Mouse (Mus musculus) spleen, adult 18-20 months (tissue): Measurements from ENCODE around the gene Card10.
A peak's percentile ranks its signal among the peaks of the same experiment; 100 is the strongest.

Experiments
- DNase-seq, 2 experiments: peaks; one replicate each; pipeline ENCODE4 v3.0.0; 2022; ENCODE audit warnings: mixed read lengths in 2 of 2

The Card10 gene

GRCm38 (mm10) chr15:78771531-78772367 lies 31.1 kb downstream of the Card10 start:
- DNase-seq, result peak; percentile 62 to 67

- DNase-seq, result no peak
These were observed 31.9 kb downstream of the Card10 start for GRCm38 (mm10) chr15:78770983-78771355.

GRCm38 (mm10) chr15:78770234-78770982 lies 32.4 kb downstream of the Card10 start:
- no peak for DNase-seq

- DNase-seq, result no peak
These were observed 33.8 kb downstream of the Card10 start for GRCm38 (mm10) chr15:78769064-78769463.

GRCm38 (mm10) chr15:78763704-78764103 lies 39.1 kb downstream of the Card10 start:
- DNase-seq, result no peak

- DNase-seq, result no peak
These were observed 39.6 kb downstream of the Card10 start for GRCm38 (mm10) chr15:78763210-78763609.

GRCm38 (mm10) chr15:78761112-78761511 lies 41.7 kb downstream of the Card10 start:
- DNase-seq, result no peak

- no peak for DNase-seq
These were observed 44.7 kb downstream of the Card10 start for GRCm38 (mm10) chr15:78758132-78758531.

GRCm38 (mm10) chr15:78755966-78756725 lies 46.7 kb downstream of the Card10 start:
- no peak for DNase-seq

- DNase-seq, result no peak
These were observed 47.6 kb downstream of the Card10 start for GRCm38 (mm10) chr15:78755226-78755625.

- no peak for DNase-seq
These were observed 48.7 kb downstream of the Card10 start for GRCm38 (mm10) chr15:78754144-78754543.

- no peak for DNase-seq
These were observed 49.9 kb downstream of the Card10 start for GRCm38 (mm10) chr15:78752991-78753390.

GRCm38 (mm10) chr15:78750608-78751350 lies 52.1 kb downstream of the Card10 start:
- no peak for DNase-seq

- no peak for DNase-seq
These were observed 53.0 kb downstream of the Card10 start for GRCm38 (mm10) chr15:78749855-78750254.

GRCm38 (mm10) chr15:78744206-78744605 lies 58.6 kb downstream of the Card10 start:
- peak; percentile 44 to 80 for DNase-seq

- no peak for DNase-seq
These were observed 60.0 kb downstream of the Card10 start for GRCm38 (mm10) chr15:78742831-78743230.

GRCm38 (mm10) chr15:78740662-78741061 lies 62.2 kb downstream of the Card10 start:
- DNase-seq, result no peak

GRCm38 (mm10) chr15:78737146-78737545 lies 65.7 kb downstream of the Card10 start:
- DNase-seq, result no peak

- no peak for DNase-seq
These were observed 66.2 kb downstream of the Card10 start for GRCm38 (mm10) chr15:78736681-78737100.

GRCm38 (mm10) chr15:78736181-78736579 lies 66.7 kb downstream of the Card10 start:
- no peak for DNase-seq

- DNase-seq, result no peak
These were observed 67.2 kb downstream of the Card10 start for GRCm38 (mm10) chr15:78735431-78736180.

- DNase-seq, result no peak
These were observed 71.0 kb downstream of the Card10 start for GRCm38 (mm10) chr15:78731830-78732229.
